Mouse (Mus musculus) forebrain, embryonic 16.5 days (tissue): ENCODE measurements around the gene Ctnnd2. TPM values are rescaled to one million over a fixed set of nuclear protein-coding genes. Genes with fewer than 3 reads are reported as not detected.

Experiments
- ATAC-seq: fragments of 200-750 bp; cut with Nextera tagmentation; 2 replicates; pipeline ENCODE4 v1.8.0; 2017; ENCODE audit warnings: mild to moderate bottlenecking, moderate library complexity
- H3K27ac ChIP-seq: fragments of 300-500 bp; sonication (generic); 2 replicates; pipeline ENCODE4 v1.5.1; 2014; ENCODE audit warnings: low read length, control low read depth
- H3K27me3 ChIP-seq: fragments of 300-500 bp; sonication (generic); replicated peaks from 2 replicates; pipeline ENCODE4 v1.6.1; 2014; ENCODE audit warnings: low read length; ENCODE audit not compliant: control insufficient read depth, insufficient read depth
- H3K36me3 ChIP-seq: fragments of 300-500 bp; sonication (generic); 2 replicates; pipeline ENCODE4 v1.6.1; 2014; ENCODE audit not compliant: control insufficient read depth, insufficient read depth
- H3K4me1 ChIP-seq: fragments of 300-500 bp; sonication (generic); replicated peaks from 2 replicates; pipeline ENCODE4 v1.6.1; 2014; ENCODE audit warnings: low read length; ENCODE audit not compliant: control insufficient read depth, insufficient read depth
- H3K4me2 ChIP-seq: fragments of 300-500 bp; sonication (generic); 2 replicates; pipeline ENCODE4 v1.6.1; 2014; ENCODE audit warnings: mild to moderate bottlenecking, low read length, control low read depth
- H3K4me3 ChIP-seq: fragments of 300-500 bp; sonication (generic); replicated peaks from 2 replicates; pipeline ENCODE4 v1.5.1; 2014; ENCODE audit warnings: mild to moderate bottlenecking, low read length, control low read depth
- H3K9ac ChIP-seq: fragments of 300-500 bp; sonication (generic); replicated peaks from 2 replicates; pipeline ENCODE4 v1.6.1; 2014; ENCODE audit warnings: low read depth, low read length, control low read depth
- H3K9me3 ChIP-seq: fragments of 300-500 bp; sonication (generic); 2 replicates; pipeline ENCODE4 v1.6.1; 2016; ENCODE audit warnings: low read length; ENCODE audit not compliant: control insufficient read depth
- WGBS: fragments of 180-500 bp; shearing (Covaris S2); extraction: QIAGEN DNeasy Blood & Tissue Kit; methylation state at CpG from one replicate; pipeline ENCODE4 v1.1.7; 2014; 5-methylcytosine and 5-hydroxymethylcytosine counted together
- polyA plus RNA-seq: library from polyadenylated mRNA; unstranded; fragments of >200 nt; fragmentation: Nextera tagmentation; extraction: Ambion mirVana; gene quantifications from 2 replicates; pipeline ENCODE4 v1.2.1, GENCODE M21; 2015

The Ctnnd2 gene
- polyA plus RNA-seq, 1 experiment from 2014 or later, result 82.7 TPM

DNA sequence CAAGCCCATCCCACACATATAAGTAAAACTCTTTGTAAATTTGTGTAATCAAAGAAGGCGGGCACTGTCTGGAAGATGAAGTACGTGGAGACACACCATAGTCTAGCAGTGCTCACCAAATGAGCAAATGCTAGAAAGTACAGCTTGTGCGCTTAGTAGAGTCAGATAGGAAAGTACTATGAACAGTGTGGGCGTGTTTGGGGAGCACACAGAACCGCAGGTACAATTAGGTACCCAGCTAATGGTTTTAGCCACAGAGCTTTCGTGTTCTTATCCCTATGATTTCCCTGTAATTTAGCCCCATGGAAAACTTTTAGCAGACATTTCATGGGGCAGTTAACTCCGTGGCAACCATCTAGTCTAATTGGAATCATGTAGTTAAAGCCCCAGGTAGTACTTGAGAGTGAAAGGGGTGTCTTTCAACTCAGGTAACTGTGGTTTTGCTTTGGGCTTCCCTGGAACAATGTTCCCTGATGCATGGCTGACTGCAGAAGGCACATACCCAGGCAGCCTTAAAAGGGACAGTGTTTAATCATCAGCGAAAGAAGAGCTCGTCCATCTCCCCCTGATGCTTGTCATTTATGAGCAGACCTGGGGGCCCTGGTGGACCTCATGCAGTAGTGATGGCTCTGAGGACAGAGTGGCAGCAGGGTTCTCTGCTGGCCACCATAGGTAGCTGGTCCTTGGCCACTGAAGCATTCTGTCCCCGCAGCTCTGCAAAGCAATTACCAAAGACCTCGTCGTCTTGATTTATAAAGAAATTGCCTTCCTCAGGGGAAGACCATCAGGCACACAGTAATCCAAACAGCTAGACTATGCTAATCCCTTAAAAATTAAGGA lies 697.5 kb downstream of the Ctnnd2 start:
- no peaks in the 10 kb centered on the region for H3K4me1 ChIP-seq
- H3K4me2 ChIP-seq, result no peak overlapping the region
- no peak overlapping the region for H3K4me3 ChIP-seq
- no peaks in the 10 kb centered on the region for H3K9me3 ChIP-seq
- no peaks in the 10 kb centered on the region for H3K27me3 ChIP-seq
- 78% methylated on average over 12 of the region's 12 CpGs for WGBS
- H3K27ac ChIP-seq, result no peak overlapping the region
- no peak; the same call in 1 of the 2 replicates for ATAC-seq
- no peak overlapping the region for H3K9ac ChIP-seq
- no peaks in the 10 kb centered on the region for H3K36me3 ChIP-seq

DNA sequence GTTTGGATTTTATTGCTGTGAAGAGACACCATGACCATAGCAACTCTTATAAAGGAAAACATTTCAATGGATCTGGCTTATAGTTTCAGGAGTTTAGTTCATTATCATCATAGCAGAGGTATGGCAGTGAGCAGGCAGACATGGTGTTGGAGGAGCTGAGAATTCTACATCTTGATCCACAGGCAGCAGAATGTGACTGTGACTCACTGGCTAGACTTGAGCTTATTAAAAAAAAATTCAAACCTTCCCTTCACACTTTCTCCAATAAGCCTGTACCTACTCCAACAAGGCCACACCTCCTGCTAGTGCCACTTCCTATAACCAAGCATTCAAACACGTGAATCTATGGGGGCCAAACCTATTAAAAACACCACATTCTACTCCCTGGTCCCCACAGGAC lies 703.1 kb downstream of the Ctnnd2 start:
- no peak overlapping the region for H3K27ac ChIP-seq
- no peaks in the 10 kb centered on the region for H3K9me3 ChIP-seq
- H3K4me1 ChIP-seq, result no peaks in the 10 kb centered on the region
- H3K9ac ChIP-seq, result no peak overlapping the region
- H3K36me3 ChIP-seq, result no peaks in the 10 kb centered on the region
- no peak overlapping the region for H3K4me2 ChIP-seq
- WGBS, result 67% methylated on average over 1 of the region's 1 CpGs
- no peak overlapping the region for H3K4me3 ChIP-seq
- no peak for ATAC-seq
- no peaks in the 10 kb centered on the region for H3K27me3 ChIP-seq

DNA sequence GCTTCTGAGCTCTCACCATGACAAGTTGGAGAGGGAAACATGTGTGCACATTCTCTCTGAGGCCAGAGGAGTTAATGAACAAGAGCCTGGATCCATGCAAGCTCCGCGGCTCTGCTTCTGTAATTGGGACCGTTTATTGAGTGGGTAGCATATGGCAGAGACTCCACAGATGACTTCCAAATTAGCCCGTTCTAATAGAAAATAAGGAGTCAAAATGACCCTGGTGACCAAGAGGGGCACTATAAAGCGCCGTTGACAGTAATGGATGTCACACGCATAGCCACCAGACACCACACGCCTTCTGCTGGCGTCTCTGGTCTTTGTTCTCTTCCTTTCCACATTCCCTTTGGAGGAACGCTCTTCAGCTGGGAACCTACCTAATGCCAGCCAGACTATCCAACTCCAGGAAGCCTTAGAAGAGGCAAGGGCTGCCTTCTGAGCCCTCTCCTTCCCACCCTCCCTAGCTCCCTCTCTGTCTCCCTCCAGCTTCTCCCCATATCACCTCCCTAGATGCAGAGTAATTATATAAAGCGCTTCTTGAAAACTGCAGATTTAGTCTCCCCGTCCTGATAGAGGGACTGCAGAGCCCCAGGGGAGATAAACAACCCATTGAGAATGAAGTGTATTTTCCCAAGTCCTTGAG lies 712.4 kb downstream of the Ctnnd2 start:
- Histone ChIP-seq H3K4me3 (no peak overlapping the region), H3K9me3 (no peaks in the 10 kb centered on the region), H3K9ac (no peak overlapping the region), H3K27ac (peak overlapping the region; percentile 19; the same call in 1 of the 2 replicates), H3K4me2 (no peak overlapping the region), H3K27me3 (no peaks in the 10 kb centered on the region), H3K36me3 (no peaks in the 10 kb centered on the region), H3K4me1 (peaks cover 11% of the 10 kb centered on the region)
- ATAC-seq, result peak; percentile 51
- 49% methylated on average over 12 of the region's 12 CpGs for WGBS

DNA sequence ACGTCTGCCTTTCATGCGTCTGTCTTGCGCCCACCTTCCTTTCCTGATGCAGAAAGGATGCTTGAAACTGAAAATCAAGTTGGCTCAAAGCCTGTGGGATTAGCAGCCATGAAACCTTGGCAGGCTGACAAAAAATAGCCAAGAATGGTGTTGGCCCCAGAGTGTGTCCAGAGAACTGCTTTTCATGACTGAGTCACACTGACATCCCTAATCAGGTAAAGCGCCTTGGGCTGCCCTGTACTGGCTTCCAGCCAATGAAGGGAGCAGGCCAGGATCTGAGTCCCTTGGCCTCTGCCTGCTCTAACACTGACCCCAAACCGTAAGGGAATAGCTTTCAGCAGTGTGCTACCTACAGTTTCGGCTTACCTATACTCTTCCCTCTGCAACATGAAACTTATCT lies 713.0 kb downstream of the Ctnnd2 start:
- no peak overlapping the region; the same call in 1 of the 2 replicates for H3K27ac ChIP-seq
- peaks cover 11% of the 10 kb centered on the region for H3K4me1 ChIP-seq
- H3K4me2 ChIP-seq, result no peak overlapping the region
- no peaks in the 10 kb centered on the region for H3K9me3 ChIP-seq
- H3K27me3 ChIP-seq, result no peaks in the 10 kb centered on the region
- no peaks in the 10 kb centered on the region for H3K36me3 ChIP-seq
- peak; percentile 51 for ATAC-seq
- WGBS, result 36% methylated on average over 6 of the region's 6 CpGs
- H3K9ac ChIP-seq, result no peak overlapping the region
- no peak overlapping the region for H3K4me3 ChIP-seq

DNA sequence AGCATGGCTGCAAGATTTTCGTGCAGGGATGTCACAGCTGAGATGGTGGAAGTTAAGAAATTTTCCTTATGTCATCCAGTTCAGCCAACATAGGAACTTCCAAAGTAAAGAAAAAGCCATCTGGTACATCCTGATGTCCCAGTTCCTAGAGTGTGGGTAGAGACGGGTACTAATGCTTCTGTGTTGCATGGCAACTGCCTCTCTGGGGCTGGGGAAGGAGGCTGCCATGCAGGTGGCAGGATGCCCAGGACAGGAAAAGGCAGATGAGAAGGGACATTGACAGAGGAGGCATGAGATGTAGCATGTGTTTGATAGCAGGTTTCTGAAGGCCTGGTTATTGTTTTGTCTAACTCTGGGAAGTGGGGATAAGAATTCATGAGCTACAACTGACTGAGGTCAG lies 715.2 kb downstream of the Ctnnd2 start:
- no peaks in the 10 kb centered on the region for H3K36me3 ChIP-seq
- H3K4me2 ChIP-seq, result no peak overlapping the region
- ATAC-seq, result peak; percentile 51
- peaks cover 11% of the 10 kb centered on the region for H3K4me1 ChIP-seq
- no peaks in the 10 kb centered on the region for H3K27me3 ChIP-seq
- 53% methylated on average over 2 of the region's 2 CpGs for WGBS
- no peaks in the 10 kb centered on the region for H3K9me3 ChIP-seq
- H3K27ac ChIP-seq, result no peak overlapping the region
- H3K9ac ChIP-seq, result no peak overlapping the region
- H3K4me3 ChIP-seq, result no peak overlapping the region

DNA sequence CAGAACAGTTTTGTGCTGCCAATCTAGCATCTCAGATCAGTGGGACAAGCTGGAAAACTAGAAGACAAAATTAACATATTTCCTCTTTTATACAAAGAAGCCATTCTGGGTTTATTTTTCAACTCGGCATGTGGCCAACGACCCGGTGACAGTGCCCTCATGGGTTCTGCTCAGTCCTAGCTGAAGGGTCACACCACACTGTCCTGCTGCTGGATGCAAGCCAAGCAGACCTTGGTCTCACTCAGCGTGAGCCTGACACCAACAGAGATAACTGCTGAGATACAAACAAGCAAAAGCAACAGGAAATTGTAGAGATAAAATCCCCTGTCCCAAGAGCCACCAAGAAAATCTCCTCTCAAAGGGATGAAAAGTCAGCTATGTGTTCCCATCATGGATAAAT lies 719.6 kb downstream of the Ctnnd2 start:
- H3K4me1 ChIP-seq, result peaks cover 2% of the 10 kb centered on the region; the same call in 1 of the 2 replicates
- H3K27ac ChIP-seq, result no peak overlapping the region
- H3K4me2 ChIP-seq, result no peak overlapping the region
- 63% methylated on average over 4 of the region's 4 CpGs for WGBS
- H3K36me3 ChIP-seq, result no peaks in the 10 kb centered on the region
- H3K27me3 ChIP-seq, result no peaks in the 10 kb centered on the region
- H3K9ac ChIP-seq, result no peak overlapping the region
- H3K4me3 ChIP-seq, result no peak overlapping the region
- ATAC-seq, result no peak
- no peaks in the 10 kb centered on the region for H3K9me3 ChIP-seq

DNA sequence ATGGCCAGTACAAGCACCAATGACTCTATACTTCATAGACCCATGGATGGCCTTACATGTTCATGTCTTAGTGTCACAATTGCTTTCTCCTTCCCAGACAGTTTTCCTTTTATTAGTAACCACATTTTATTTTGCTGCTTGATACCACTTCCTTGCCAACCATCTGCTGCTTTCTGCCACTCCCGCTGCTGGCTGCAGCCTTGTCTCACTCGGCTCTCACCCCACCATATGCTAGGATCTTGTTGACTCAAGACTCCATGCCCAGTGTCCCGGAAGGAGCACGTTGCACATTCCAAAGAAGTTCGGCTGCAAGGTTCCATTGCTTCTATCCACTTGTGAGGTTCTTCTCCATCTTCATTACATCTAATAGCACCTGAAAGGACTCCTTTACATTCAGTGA lies 722.7 kb downstream of the Ctnnd2 start:
- H3K4me1 ChIP-seq, result no peaks in the 10 kb centered on the region; the same call in 1 of the 2 replicates
- WGBS, result 62% methylated on average over 5 of the region's 5 CpGs
- no peaks in the 10 kb centered on the region for H3K36me3 ChIP-seq
- peak; percentile 61 for ATAC-seq
- H3K4me3 ChIP-seq, result no peak overlapping the region
- H3K27me3 ChIP-seq, result no peaks in the 10 kb centered on the region
- H3K9me3 ChIP-seq, result no peaks in the 10 kb centered on the region
- H3K4me2 ChIP-seq, result no peak overlapping the region
- H3K27ac ChIP-seq, result no peak overlapping the region
- H3K9ac ChIP-seq, result no peak overlapping the region

DNA sequence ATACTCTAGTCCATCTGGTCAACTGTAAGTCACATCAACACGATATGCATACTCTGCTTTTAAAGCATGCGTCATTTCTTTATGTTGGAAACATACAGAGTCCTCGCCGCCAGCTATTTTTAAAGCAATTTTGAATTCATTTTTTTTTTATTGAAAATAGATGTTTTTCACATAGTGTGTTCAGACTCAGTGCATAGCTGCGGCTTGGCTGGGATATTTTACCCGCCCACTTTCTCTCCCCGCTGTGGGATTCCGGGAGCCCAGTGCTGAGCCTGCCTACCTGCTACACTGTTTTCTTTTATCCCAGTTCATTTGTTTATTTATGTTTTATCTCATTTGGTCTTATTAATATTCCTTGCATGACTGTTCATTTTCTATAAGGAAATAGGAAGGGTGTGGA lies 724.9 kb downstream of the Ctnnd2 start:
- Histone ChIP-seq H3K27me3 (no peaks in the 10 kb centered on the region), H3K4me1 (no peaks in the 10 kb centered on the region; the same call in 1 of the 2 replicates), H3K9me3 (no peaks in the 10 kb centered on the region), H3K27ac (no peak overlapping the region), H3K4me3 (no peak overlapping the region), H3K9ac (no peak overlapping the region), H3K4me2 (no peak overlapping the region), H3K36me3 (no peaks in the 10 kb centered on the region)
- 77% methylated on average over 8 of the region's 8 CpGs for WGBS
- ATAC-seq, result no peak

DNA sequence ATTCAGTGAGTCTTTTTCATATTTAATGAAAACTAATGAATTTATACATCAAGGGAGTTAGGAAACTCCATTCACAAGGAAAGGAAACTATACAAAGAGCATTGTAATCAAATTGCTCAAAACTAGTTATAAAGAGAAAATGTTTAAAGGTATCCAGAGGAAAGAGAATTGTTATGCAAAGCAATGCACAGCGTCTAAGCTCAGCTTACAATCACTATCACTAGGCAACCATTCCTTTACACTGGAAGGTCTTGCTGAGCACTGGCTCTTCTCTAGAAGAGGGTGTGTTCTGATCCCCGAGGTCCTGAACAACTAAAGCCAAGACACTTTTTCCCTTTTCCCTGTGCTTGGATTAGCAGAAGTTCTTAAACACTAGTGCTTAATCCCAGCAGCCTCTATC lies 735.6 kb downstream of the Ctnnd2 start:
- no peaks in the 10 kb centered on the region for H3K27me3 ChIP-seq
- no peak for ATAC-seq
- H3K36me3 ChIP-seq, result no peaks in the 10 kb centered on the region
- WGBS, result 4% methylated on average over 2 of the region's 2 CpGs
- H3K27ac ChIP-seq, result no peak overlapping the region
- no peaks in the 10 kb centered on the region for H3K9me3 ChIP-seq
- no peak overlapping the region for H3K4me3 ChIP-seq
- H3K9ac ChIP-seq, result no peak overlapping the region
- H3K4me2 ChIP-seq, result no peak overlapping the region
- no peaks in the 10 kb centered on the region for H3K4me1 ChIP-seq
